Mouse (Mus musculus): ENCODE data around the gene Coro1c. TPM values are rescaled to one million over a fixed set of nuclear protein-coding genes. Genes with fewer than 3 reads are reported as not detected.

Coro1c gene
- polyA plus RNA-seq, 1 experiment from 2014 or later, result 91.1 TPM

Other genes with a start within 250 kb of the Coro1c start
- not detected in 2 replicates for gene 1700069L16Rik, start 184.0 kb downstream of the Coro1c start, polyA plus RNA-seq (2016; fragmentation: Nextera tagmentation; extraction: Ambion mirVana)
- gene Ficd, start 173.0 kb downstream of the Coro1c start, polyA plus RNA-seq (2016; fragmentation: Nextera tagmentation; extraction: Ambion mirVana), result 3.8 and 5.0 TPM in 2 replicates
- 87.9 and 91.5 TPM in 2 replicates for gene Sart3, start 136.2 kb downstream of the Coro1c start, polyA plus RNA-seq (2016; fragmentation: Nextera tagmentation; extraction: Ambion mirVana)
- gene Iscu, start 136.0 kb downstream of the Coro1c start, polyA plus RNA-seq (2016; fragmentation: Nextera tagmentation; extraction: Ambion mirVana), result 117 and 128 TPM in 2 replicates
- 236 and 242 TPM in 2 replicates for gene Tmem119, start 108.2 kb downstream of the Coro1c start, polyA plus RNA-seq (2016; fragmentation: Nextera tagmentation; extraction: Ambion mirVana)
- 1.4 and 1.8 TPM in 2 replicates for gene Selplg, start 76.1 kb downstream of the Coro1c start, polyA plus RNA-seq (2016; fragmentation: Nextera tagmentation; extraction: Ambion mirVana)
- gene Ssh1, start 85.1 kb upstream of the Coro1c start, polyA plus RNA-seq (2016; fragmentation: Nextera tagmentation; extraction: Ambion mirVana), result 16.6 and 17.3 TPM in 2 replicates
- not detected in 2 replicates for gene Dao, start 94.9 kb upstream of the Coro1c start, polyA plus RNA-seq (2016; fragmentation: Nextera tagmentation; extraction: Ambion mirVana)
- 14.0 and 15.5 TPM in 2 replicates for gene Usp30, start 156.7 kb upstream of the Coro1c start, polyA plus RNA-seq (2016; fragmentation: Nextera tagmentation; extraction: Ambion mirVana)
- 0.08 TPM in 1 of 2 replicates, not detected in the other for gene Svop, start 182.8 kb upstream of the Coro1c start, polyA plus RNA-seq (2016; fragmentation: Nextera tagmentation; extraction: Ambion mirVana)
- 13.8 and 16.1 TPM in 2 replicates for gene Alkbh2, start 219.5 kb upstream of the Coro1c start, polyA plus RNA-seq (2016; fragmentation: Nextera tagmentation; extraction: Ambion mirVana)
- gene Ung, start 221.6 kb upstream of the Coro1c start, polyA plus RNA-seq (2016; fragmentation: Nextera tagmentation; extraction: Ambion mirVana), result 61.7 and 63.0 TPM in 2 replicates
- 4.7 TPM in 2 replicates for gene Acacb, start 237.8 kb upstream of the Coro1c start, polyA plus RNA-seq (2016; fragmentation: Nextera tagmentation; extraction: Ambion mirVana)